Mouse (Mus musculus): Measurements from ENCODE around the gene Neil1. TPM values are rescaled to one million over a fixed set of nuclear protein-coding genes. Genes with fewer than 3 reads are reported as not detected.

Neil1 gene
- polyA plus RNA-seq (2015; fragmentation: Nextera tagmentation; extraction: Ambion mirVana): 6.2 and 7.2 TPM in 2 replicates

DNA sequence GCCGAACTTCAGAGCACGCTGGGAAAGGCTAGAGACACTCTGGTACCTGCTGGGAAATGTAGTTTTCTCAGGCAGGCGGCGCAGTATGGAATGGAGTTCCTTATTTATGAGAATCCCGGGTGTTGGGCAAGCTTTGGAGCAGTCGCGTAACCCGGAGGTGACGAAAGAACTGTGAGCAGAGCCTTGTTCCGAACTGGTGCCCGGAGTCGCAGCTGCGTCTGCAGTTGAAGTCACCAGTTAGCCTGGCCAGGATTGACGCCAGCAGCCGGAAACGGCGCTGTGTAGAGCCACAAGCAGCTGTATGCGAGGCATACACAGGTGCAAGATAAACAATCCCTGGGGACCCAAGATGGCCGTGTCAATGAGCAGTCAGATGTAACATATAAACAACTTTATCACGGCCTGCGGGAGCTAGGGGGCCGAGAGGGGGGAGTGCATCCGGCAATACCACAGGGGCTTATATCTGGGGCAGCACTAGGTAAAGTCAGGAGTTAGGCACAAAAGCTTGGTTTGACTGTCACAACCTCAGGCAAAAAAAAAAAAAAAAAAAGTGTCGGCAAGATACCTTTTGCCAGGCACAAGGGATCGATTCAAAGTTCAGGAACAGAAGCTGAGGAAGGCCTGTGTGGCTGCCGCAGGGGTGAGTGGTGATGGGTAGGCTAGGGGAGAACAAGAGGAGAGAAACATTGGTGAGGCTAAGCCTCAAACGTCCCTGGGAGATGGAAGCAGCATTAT is at the start of gene Neil1:
TSS of gene Neil1 (minus strand) at position 162 of the 735 bp plus-strand sequence.
- peak; percentile 56 for TF ChIP-seq CTCF (IDR thresholded peaks at IDR 0.05)
- TF ChIP-seq EP300 (IDR thresholded peaks at IDR 0.05): peak; percentile 71
- peak; percentile 98 for DNase-seq (ENCODE audit: low spot score)
- Histone ChIP-seq H3K27ac (ENCODE audit: low read length) (peak within 1 kb of the TSS; percentile 90), H3K4me1 (ENCODE audit: insufficient read depth, low read depth, low read length) (peaks cover 8% of the 10 kb centered on the region; the same call in 1 of the 2 replicates), H3K9ac (replicated peaks; ENCODE audit: low read depth) (peak within 1 kb of the TSS; percentile 76), H3K4me2 (replicated peaks; ENCODE audit: low read depth, low read length) (peak within 1 kb of the TSS; percentile 89), H3K27me3 (replicated peaks; ENCODE audit: insufficient read depth, low read length) (no peaks in the 10 kb centered on the region), H3K36me3 (ENCODE audit: insufficient read depth, low read length) (no peaks in the 10 kb centered on the region), H3K4me3 (ENCODE audit: low read depth, low read length) (peak within 1 kb of the TSS; percentile 44), H3K9me3 (ENCODE audit: low read length) (no peaks in the 10 kb centered on the region)
- peak; percentile 97 for ATAC-seq
- WGBS: under 1% methylated on average over 27 of the region's 27 CpGs

GRCm38 (mm10) chr9:57197414-57197813 is 49.3 kb upstream of the Neil1 start:
- ATAC-seq (no peak), DNase-seq (ENCODE audit: low spot score) (no peak)
- Histone ChIP-seq H3K4me2 (replicated peaks; ENCODE audit: low read depth, low read length) (no peak overlapping the region), H3K27ac (ENCODE audit: low read length) (no peak overlapping the region), H3K27me3 (replicated peaks; ENCODE audit: insufficient read depth, low read length) (no peaks in the 10 kb centered on the region), H3K4me1 (ENCODE audit: insufficient read depth, low read depth, low read length) (no peaks in the 10 kb centered on the region), H3K4me3 (ENCODE audit: low read depth, low read length) (no peak overlapping the region), H3K36me3 (ENCODE audit: insufficient read depth, low read length) (no peaks in the 10 kb centered on the region), H3K9me3 (ENCODE audit: low read length) (no peaks in the 10 kb centered on the region), H3K9ac (replicated peaks; ENCODE audit: low read depth) (no peak overlapping the region)
- no peak for TF ChIP-seq CTCF (IDR thresholded peaks at IDR 0.05)
- no peak for TF ChIP-seq EP300 (IDR thresholded peaks at IDR 0.05)
- WGBS: 71% methylated on average over 8 of the region's 8 CpGs

GRCm38 (mm10) chr9:57196708-57197107 is 48.6 kb upstream of the Neil1 start:
- DNase-seq (ENCODE audit: low spot score) (no peak), ATAC-seq (no peak)
- Histone ChIP-seq H3K27me3 (replicated peaks; ENCODE audit: insufficient read depth, low read length) (no peaks in the 10 kb centered on the region), H3K4me2 (replicated peaks; ENCODE audit: low read depth, low read length) (no peak overlapping the region), H3K9ac (replicated peaks; ENCODE audit: low read depth) (no peak overlapping the region), H3K4me1 (ENCODE audit: insufficient read depth, low read depth, low read length) (no peaks in the 10 kb centered on the region), H3K27ac (ENCODE audit: low read length) (no peak overlapping the region), H3K9me3 (ENCODE audit: low read length) (no peaks in the 10 kb centered on the region), H3K36me3 (ENCODE audit: insufficient read depth, low read length) (no peaks in the 10 kb centered on the region), H3K4me3 (ENCODE audit: low read depth, low read length) (no peak overlapping the region)
- TF ChIP-seq EP300 (IDR thresholded peaks at IDR 0.05): no peak
- no peak for TF ChIP-seq CTCF (IDR thresholded peaks at IDR 0.05)
- 37% methylated on average over 3 of the region's 3 CpGs for WGBS

- DNase-seq (ENCODE audit: low spot score): no peak
- no peak for TF ChIP-seq EP300 (IDR thresholded peaks at IDR 0.05)
- Histone ChIP-seq H3K9ac (replicated peaks; ENCODE audit: low read depth) (no peak overlapping the region), H3K27ac (ENCODE audit: low read length) (no peak overlapping the region), H3K4me2 (replicated peaks; ENCODE audit: low read depth, low read length) (no peak overlapping the region), H3K27me3 (replicated peaks; ENCODE audit: insufficient read depth, low read length) (no peaks in the 10 kb centered on the region), H3K4me3 (ENCODE audit: low read depth, low read length) (no peak overlapping the region), H3K4me1 (ENCODE audit: insufficient read depth, low read depth, low read length) (no peaks in the 10 kb centered on the region), H3K36me3 (ENCODE audit: insufficient read depth, low read length) (no peaks in the 10 kb centered on the region), H3K9me3 (ENCODE audit: low read length) (no peaks in the 10 kb centered on the region)
- 72% methylated on average over 5 of the region's 5 CpGs for WGBS
- no peak for ATAC-seq
Measured at GRCm38 (mm10) chr9:57168411-57168810, 20.3 kb upstream of the Neil1 start.

DNA sequence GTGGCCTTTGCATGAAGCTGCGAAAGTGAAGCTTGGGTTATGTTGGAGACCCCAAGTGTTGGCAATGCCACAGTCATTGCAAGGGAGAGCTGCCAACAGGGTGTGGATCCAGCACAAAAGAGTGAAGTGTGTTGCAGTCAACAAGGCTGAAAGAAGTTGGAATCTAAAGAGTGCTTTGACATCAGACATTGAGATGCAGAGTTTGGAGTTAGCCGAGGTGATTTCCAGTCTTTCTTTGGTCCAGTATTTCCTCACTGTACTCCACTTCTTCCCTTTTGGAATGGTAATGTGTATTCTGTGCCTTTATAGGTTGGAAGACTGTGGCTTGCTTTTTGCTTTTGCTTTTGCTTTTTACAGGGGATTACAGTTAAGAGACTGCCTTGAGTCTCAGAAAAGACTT is 18.1 kb upstream of the Neil1 start:
- Histone ChIP-seq H3K36me3 (ENCODE audit: insufficient read depth, low read length) (no peaks in the 10 kb centered on the region), H3K27ac (ENCODE audit: low read length) (no peak overlapping the region), H3K9me3 (ENCODE audit: low read length) (no peaks in the 10 kb centered on the region), H3K4me1 (ENCODE audit: insufficient read depth, low read depth, low read length) (no peaks in the 10 kb centered on the region), H3K4me3 (ENCODE audit: low read depth, low read length) (no peak overlapping the region), H3K9ac (replicated peaks; ENCODE audit: low read depth) (no peak overlapping the region), H3K4me2 (replicated peaks; ENCODE audit: low read depth, low read length) (no peak overlapping the region), H3K27me3 (replicated peaks; ENCODE audit: insufficient read depth, low read length) (no peaks in the 10 kb centered on the region)
- ATAC-seq (no peak), DNase-seq (ENCODE audit: low spot score) (no peak)
- WGBS: 82% methylated on average over 2 of the region's 2 CpGs
- TF ChIP-seq EP300 (IDR thresholded peaks at IDR 0.05) (no peak), CTCF (IDR thresholded peaks at IDR 0.05) (no peak)

DNA sequence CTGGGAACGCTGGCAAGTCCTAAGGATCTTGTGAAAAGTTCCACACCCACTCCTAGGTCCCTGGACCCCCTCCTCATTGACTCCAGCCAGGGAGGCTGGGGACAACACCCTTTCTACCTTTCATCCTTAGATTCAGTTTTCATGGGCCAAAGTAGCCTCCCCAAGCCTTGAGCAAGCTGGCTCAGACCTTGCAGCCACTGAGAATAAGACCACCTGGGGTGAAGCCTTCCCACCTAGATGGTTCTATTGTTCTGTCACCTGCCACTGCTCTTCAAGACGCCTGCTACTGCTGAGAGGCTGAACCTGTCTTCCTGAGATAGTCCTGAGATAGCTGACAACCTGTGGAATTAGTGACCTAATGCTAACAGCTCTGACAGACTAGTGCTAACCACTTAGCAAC is 15.0 kb upstream of the Neil1 start:
- ATAC-seq (no peak), DNase-seq (ENCODE audit: low spot score) (no peak)
- no peak for TF ChIP-seq CTCF (IDR thresholded peaks at IDR 0.05)
- no peak for TF ChIP-seq EP300 (IDR thresholded peaks at IDR 0.05)
- Histone ChIP-seq H3K9me3 (ENCODE audit: low read length) (no peaks in the 10 kb centered on the region), H3K4me1 (ENCODE audit: insufficient read depth, low read depth, low read length) (peaks cover 4% of the 10 kb centered on the region; the same call in 1 of the 2 replicates), H3K4me2 (replicated peaks; ENCODE audit: low read depth, low read length) (no peak overlapping the region), H3K27ac (ENCODE audit: low read length) (no peak overlapping the region), H3K4me3 (ENCODE audit: low read depth, low read length) (no peak overlapping the region), H3K36me3 (ENCODE audit: insufficient read depth, low read length) (no peaks in the 10 kb centered on the region), H3K27me3 (replicated peaks; ENCODE audit: insufficient read depth, low read length) (no peaks in the 10 kb centered on the region), H3K9ac (replicated peaks; ENCODE audit: low read depth) (no peak overlapping the region)
- 27% methylated on average over 2 of the region's 2 CpGs for WGBS

Measured in lung, postnatal 0 days (tissue).